Mouse (Mus musculus): Measurements from ENCODE around the gene Ube2e2.
A peak's percentile ranks its signal among the peaks of the same experiment; 100 is the strongest.
"Not testable (repeated sequence)": the region's sequence is repeated elsewhere in the genome, so short reads cannot be mapped to it uniquely, and the experiment has no call there.

Ube2e2 gene

DNA sequence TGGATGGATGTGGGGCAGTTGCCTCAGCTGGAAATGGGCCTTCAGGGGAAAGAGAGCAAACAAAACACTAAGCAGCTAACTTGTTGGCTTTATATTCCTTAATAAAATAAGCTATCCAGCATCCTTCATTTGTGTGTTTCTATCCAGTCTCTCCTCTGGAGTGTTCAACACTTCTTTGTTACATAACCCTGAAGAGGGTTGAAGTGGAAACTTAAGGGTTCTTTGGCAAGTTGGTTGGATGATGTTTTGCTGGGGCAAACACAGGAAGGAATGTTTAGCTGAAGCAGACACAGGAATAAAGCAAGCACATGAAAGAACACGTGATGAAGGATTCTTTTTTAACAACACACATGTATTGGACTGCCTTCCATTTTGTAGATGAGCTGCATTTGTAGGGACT, 256.3 kb downstream of the Ube2e2 start:
- DNase-seq (ENCODE audit: low spot score in 2 of 2): no peak

DNA sequence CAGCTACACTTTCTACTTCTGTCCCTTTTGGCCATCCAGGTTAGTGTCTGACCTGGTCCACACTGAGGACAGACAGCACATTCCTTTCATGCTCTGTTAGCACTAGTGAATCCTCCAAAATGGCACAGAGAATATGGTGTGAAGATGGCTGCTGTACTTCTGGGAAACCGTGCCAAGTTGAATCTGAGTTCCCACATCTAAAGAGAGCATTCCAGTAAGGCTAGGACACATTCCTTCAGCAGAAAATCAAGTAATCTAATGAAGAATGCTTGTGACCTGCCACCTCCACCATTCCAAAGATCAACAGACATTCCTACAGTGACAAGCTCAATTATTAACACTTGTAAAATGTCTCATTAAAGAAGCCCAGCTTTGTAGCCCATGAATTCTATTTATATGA, 265.9 kb downstream of the Ube2e2 start:
- DNase-seq (ENCODE audit: low spot score in 2 of 2): no peak

DNA sequence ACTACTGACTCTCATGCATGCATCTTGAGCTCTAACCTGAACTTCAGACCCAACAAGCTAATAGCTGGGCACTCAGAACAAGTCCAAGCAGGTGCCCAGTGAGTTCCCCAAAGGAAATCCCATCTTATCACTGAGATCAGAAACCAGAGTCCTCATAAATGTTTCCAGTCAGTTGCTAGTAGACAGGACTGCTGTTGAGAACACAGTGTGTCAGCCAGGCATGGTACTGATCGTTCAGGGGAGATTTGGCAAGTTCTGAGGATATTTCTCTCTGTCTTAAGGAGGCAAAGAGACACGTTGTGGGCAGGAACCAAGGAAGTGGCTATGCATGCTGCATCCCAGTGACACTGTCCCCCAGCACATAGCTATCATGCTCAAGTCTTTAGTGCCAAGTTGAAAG, 275.5 kb downstream of the Ube2e2 start:
- peak; percentile 8 to 10 for DNase-seq (ENCODE audit: low spot score in 2 of 2)

DNA sequence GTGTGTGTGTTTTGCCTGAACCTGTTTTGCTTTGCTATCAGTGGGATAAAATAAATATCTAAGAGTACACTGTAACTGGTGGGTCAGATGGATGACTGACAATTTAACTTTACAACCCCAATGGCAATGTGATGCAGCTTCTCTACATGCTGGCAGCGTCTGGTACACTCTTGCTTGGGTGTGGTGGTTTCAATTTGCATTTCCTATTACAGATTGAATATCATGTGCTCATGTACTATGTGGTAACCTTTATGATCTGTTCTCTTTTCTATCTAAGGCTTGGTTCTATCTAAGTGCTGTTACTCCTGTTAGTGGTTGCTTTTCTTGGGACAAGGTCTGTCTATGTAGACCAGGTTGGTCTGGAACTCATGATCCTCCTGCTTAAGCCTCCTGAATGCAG, 292.1 kb downstream of the Ube2e2 start:
- no peak for DNase-seq (ENCODE audit: low spot score in 2 of 2)

DNA sequence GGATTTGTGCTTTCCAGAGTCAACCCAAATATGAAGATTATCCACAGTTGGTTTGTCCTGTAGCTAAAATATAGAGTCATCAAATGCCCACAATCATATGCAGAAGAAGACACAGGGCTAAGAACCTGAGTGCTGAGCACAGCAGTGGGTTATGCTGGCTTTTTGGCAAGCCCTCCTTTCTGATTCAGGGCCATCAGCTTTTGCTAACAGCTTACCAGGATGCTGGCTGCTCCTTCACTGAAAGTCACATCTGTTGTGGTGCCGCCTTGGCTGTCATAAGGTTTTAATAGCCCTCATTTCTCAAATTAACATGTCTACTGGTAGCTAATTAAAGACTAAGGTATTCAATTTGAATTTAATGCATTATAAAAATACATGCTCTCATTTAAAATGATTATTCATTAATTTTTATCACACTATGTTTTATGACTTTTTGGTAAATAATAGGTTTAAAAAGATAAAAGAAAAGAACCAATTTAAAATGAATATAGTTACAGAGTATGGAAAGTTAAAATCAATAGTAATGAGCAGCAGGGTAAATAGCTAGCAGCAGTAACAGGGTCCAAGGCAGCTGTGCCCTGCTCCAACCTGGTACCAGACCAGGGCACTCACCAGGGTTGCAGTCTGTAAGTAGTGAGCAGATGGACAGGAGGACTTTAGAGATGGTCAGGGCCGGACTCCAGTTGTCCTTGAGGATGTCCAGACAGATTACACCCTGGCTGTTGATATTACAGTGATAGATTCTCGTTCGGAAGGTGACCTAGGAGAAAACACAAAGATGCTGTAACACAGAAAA, 307.6 kb downstream of the Ube2e2 start:
- DNase-seq (ENCODE audit: low spot score in 2 of 2): no peak

DNA sequence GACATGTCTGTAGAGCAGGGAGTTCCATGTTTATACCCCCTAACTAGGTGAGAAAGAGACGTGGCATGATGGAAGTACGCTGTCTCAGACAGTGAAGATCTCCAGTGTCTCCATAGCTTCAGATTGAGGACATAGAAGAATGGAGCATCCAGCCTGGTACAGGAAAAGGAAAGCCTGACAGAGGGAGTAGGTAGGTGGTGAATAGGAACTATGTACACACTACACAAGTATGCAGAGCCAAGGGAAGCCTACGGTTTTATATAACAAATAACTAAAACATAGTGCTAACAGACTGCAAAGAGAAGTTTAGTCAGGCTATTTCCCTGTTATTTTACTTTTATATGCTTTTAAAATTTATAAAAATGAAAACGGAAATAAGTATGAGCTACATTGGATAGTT, 312.3 kb downstream of the Ube2e2 start:
- no peak for DNase-seq (ENCODE audit: low spot score in 2 of 2)

DNA sequence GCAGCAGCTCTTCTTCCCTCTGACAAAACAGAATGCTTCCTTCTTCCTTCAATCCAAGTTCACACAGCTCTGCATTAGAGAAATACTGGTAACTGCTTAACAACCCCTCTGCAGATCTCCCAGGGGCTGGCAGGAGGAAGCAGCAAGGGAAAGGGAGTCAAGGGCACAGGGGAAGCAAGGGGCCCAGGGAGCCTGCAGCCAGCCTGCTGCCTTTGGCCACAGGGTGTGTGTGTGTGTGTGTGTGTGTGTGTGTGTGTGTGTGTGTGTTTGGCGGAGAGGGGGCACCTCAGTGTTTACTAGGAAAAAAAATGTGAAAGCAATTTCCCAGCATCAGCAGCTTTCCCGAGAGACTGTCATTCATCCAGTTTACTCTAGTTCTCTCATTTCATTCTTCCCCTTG, 319.3 kb downstream of the Ube2e2 start:
- no peak for DNase-seq (ENCODE audit: low spot score in 2 of 2)

DNA sequence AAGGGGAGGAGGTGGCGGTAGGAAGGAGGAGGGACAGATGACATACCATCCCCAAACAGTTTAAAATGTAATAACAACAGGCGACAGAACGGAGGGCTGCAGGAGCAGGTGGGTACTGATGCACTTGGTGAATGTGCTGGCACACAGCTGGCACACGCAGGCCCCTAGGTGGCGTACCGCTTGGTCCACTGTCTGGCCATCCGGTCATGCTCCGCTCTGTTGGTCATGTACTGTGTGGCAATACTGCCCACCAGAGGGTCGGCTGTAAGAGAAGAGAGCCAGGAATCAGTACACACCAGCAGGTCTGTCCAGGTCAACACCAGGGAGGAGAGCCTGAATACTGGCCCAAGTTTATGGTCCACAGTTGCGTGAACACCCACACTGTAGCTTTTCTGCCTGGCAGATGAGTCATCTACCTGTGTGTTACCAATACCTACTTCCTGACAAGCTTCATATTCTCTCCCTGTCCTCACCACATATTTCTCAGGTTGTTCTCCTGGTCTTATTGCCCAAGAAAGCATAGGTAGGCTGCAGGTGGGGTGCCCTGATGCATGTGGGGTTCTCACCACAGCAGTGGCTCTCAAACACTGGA, 319.8 kb downstream of the Ube2e2 start:
- no peak for DNase-seq (ENCODE audit: low spot score in 2 of 2)

DNA sequence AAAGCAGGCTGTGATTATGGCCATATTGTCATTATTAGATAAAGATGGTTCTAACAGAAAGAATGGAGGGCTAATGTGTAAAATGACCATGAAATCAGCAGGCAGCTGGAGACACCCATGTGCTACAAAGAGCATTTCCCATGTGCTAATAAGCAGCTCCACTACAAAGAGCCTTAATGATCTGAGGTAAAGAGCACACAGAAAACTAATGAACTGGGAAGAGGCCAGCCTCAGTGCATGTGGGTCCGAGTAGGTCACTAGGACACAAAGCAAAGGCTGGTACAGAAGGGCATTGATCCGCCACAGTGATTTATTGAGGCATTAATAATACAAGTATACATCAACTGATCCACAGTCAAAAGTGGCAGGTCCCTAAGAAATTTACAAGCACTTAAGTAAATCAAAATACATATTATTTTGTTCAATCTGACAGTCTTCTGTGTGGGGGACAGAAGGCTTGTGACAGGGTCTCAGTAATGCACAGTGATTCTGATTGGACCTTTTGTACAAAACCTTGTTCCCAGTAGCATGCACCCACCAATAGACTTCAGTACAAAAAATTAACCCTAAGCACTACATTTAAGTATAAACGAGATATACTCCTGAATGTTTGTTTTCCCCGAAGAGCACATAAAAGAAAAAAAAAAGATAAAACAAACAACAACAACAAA, 320.6 kb downstream of the Ube2e2 start:
- no peak for DNase-seq (ENCODE audit: low spot score in 2 of 2)

DNA sequence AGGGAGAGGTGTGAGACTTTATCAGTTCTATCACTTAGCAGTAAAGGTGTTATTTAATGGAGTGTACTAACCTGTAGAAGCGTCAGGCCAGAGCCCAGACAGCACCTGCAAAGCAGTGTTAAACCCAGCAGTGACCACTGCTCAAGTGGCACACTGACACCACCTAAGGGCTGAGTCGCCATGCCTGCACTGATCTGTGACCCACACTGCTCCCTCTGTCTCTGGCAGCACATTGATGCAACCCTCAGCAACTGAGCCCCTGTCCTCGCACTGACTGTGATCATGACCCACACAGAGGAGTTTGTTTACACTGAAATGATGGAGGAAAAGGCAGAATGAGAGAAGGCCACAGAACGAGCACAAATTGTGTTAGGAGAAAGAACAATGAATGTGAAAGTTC, 321.2 kb downstream of the Ube2e2 start:
- DNase-seq (ENCODE audit: low spot score in 2 of 2): no peak

DNA sequence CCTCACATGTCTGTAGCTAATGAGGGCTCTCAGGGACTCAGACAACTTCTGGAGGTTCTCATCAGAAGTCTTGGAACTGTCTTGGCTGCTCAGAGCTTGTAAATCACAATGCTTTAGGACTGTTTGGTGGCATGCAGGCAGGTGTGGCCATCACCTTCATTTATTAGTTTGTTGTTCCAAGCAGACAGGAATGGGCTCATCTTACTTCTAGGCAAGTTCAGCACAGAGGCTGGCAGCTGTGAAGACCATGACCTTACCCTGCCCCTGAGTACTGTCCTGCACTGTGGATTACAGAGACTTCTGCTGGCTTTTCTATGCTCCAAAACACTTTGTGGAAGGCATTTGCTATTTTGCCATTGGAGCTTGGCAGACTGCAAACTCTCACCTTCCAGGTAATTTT, 324.5 kb downstream of the Ube2e2 start:
- DNase-seq (ENCODE audit: low spot score in 2 of 2): no peak

DNA sequence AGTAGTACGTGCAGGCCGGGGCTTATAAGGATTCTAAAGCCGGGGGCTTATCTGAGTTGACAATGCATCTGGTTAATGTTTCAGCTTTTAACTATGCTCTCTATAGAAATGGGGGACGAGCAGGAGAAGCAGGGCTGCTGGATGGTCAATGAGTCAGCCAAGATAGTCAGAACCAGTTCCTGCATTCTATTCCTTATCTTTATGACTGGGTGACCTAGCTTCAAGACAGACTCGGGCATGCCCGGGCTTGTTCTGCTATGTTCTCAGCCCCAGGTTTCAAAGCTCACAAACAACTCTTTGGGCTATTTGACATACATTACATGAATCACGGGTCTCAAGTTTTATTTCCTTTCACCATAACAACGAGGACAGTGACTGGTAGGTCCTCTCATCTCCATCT, 329.1 kb downstream of the Ube2e2 start:
- DNase-seq (ENCODE audit: low spot score in 2 of 2): peak; percentile 45 to 77

DNA sequence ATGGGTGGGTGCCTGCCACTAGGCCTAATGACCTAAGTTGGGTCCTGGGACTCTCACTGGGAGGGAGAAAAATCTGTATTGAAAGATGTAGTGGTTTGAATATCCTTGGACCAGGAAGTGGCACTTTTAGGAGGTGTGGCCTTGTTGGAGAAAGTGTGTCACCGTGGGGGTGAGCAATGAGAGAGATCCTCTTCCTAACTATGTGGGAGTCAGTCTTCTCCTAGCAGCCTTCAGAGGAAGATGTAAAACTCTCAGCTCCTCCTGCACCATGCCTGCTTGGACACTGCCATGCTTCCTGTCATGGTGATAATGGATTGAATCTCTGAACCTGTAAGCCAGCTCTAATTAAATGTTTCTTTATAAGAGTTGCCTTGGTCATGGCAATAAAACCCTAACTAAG, 338.8 kb downstream of the Ube2e2 start:
- no peak for DNase-seq (ENCODE audit: low spot score in 2 of 2)

DNA sequence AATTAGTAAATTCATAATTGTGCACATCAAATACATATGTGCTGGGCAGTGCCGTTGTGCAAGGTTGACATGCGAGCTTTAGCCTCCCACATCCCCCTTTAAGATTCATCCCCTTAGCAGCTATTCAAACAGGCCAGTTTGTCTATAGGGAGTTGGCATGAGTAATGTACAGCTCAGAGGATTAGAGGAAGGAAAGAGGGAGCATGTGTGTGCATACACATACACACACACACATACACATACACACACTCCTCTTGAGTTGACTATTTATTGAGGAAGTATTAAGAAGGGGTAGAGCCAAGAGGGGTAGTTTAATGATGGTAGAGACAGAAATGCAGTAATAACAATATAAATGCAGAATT, 339.5 kb downstream of the Ube2e2 start:
- DNase-seq (ENCODE audit: low spot score in 2 of 2): no peak

DNA sequence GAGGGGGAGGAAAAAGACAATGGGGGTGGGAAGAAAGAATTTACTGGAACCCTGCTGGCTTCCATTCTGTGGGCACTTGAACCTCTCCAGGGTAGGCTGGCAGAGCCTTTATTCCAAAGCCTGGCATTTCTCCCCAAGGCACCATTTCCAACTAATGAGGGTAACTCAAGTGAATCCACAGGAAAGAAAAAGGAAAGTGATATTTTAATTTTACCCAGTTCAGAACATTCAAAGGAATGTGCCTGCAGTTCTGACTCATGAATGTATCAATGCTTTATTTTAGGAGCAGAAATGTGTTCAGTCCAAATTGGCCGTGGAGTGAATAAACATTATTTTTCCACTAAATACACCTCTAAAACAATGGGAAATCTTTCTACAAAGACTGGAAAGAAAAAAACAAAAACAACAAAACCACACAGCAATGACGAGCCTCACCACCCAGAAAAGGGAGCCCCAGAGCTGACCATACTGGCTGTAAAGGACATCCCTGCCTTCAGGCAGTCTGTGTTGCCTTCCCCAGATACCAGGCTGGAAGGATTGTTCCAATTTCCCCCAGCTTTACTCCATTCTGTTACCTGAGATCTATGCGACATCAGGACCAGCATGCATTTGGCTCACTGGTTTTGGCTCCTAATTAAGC, 340.0 kb downstream of the Ube2e2 start:
- no peak for DNase-seq (ENCODE audit: low spot score in 2 of 2)

DNA sequence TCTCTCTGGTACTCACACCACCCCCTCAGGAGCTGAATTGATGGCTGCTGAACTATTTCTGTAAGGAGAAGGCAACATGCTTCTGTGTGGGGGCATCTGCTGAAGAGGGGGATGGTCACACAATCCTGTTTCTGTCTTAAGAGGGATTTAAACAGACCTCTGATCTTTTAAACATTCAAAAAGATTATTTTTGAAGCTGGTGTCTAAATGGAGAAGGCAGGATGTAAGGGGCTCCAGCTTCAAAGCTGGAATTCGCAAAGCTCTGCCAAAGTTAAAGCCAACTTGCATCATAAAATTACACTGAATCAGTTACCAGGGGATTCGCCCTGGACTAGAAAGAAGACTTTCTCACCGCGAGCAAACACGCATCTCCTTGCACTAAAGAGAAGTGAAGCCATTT, 346.5 kb downstream of the Ube2e2 start:
- no peak for DNase-seq (ENCODE audit: low spot score in 2 of 2)

DNA sequence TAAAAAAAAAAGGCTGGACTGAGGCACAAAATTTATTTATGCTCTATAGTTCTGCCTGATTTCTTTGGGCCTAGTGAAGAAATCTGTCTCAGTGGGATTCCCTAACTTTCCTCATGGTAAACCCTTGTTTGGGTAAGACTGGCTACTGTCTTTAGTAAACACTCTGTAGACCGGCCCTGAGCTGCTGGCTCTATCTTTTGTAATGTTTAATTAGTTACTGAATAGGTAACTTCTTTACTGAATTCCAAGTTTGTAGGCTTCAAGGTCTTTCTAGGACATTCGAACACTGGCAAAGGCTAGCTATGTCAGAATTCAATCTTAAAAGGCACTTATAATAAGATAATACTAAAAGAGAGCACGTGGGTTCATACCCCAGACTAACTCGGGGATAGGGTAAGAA, 355.0 kb downstream of the Ube2e2 start:
- DNase-seq (ENCODE audit: low spot score in 2 of 2): not testable (repeated sequence)

DNA sequence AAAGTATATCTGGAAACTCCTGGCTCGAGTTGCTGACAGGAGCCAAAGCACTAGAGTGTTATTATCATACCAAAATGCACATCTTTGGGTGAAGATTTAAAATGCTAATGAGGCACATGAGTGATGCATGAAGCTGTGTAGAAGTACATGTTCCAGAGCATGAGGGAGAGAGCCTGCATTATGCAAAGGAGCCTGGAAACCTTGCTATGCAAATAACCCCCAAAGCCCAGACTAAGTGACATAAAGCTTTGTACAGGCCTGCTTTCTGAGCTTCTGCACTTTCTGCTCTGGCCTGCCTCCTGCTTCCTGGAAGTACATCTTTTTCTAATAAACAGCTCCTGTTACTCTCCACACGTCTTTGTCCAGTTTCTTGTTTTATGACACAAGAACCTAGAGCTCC, 363.2 kb downstream of the Ube2e2 start:
- DNase-seq (ENCODE audit: low spot score in 2 of 2): no peak

DNA sequence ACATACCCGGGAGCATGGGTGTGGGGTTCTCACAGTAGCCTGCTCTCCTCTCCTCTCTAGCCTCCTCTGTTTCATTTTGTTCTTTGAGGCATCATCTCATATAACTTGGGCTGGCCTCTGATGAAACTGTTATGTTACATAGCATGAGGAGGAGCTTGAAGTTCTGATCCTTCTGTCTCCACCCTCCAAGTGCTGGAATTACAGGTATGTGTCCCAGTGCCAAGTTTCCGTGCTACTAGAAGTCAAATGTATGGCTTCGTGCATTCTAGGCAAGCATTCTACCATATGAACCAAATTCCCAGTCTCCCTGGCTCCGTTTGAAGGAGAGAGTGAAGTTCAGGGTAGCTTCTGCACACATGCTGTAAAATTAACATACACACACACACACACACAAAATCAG, 363.6 kb downstream of the Ube2e2 start:
- no peak for DNase-seq (ENCODE audit: low spot score in 2 of 2)
